ENCODE assay signal across 11 mouse cellular contexts in the genomic region with DNA sequence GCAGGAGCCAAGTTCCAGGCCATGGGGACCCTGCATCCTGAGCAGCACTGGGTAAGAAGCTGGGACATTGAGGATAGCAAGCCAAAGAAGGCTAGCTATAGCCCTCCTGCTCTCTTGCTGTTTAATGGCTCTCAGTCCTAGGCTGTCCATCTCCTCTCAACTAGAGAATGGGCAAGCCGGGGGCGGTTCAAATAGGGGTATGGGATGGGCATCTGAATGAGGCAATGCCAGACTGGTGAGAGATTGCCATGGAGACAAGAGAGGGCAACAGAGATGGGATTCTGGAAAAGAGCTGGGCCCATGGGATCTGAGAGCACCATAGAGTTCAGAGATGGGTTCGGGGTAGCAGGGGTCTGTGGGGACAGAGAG. TPM values are rescaled to one million over a fixed set of nuclear protein-coding genes. Genes with fewer than 3 reads are reported as not detected.
DNase-seq lines count a peak whose midpoint lies in the region; ATAC-seq and TF ChIP-seq lines count a peak whose summit lies in the region.
"Had no signal": no experiment of that assay in that cellular context is flagged by ENCODE, and none has a peak within 500 bp of the region (broad histone marks: within the 10 kb centered on the region; RNA-seq: fewer than 3 reads in every experiment).

No protein-coding gene starts in this region.

- peaks cover 26% of the 10 kb centered on the region for H3K36me3 ChIP-seq in heart, postnatal 0 days (replicated peaks; ENCODE audit: control insufficient read depth, insufficient read depth, low read length)
- H3K36me3 ChIP-seq in midbrain, embryonic 16.5 days (ENCODE audit: control insufficient read depth, insufficient read depth, low read length): peaks cover 7% of the 10 kb centered on the region; the same call in 1 of the 2 replicates
- H3K36me3 ChIP-seq in midbrain, embryonic 15.5 days (replicated peaks): peaks cover 16% of the 10 kb centered on the region; the same call in 1 of the 2 replicates
- H3K36me3 ChIP-seq in hindbrain, postnatal 0 days (ENCODE audit: insufficient read depth, low read length): peaks cover 25% of the 10 kb centered on the region
- H3K36me3 ChIP-seq in stomach, embryonic 16.5 days (ENCODE audit: control insufficient read depth, insufficient read depth, low read length): peaks cover 15% of the 10 kb centered on the region; the same call in 1 of the 2 replicates

- no peak overlapping the region for H3K4me3 ChIP-seq in heart, postnatal 0 days (ENCODE audit: low read depth, low read length)
- H3K4me3 ChIP-seq in midbrain, embryonic 16.5 days (ENCODE audit: low read depth, low read length): no peak overlapping the region
- H3K4me3 ChIP-seq in midbrain, embryonic 15.5 days: no peak overlapping the region
- H3K4me3 ChIP-seq in hindbrain, postnatal 0 days (ENCODE audit: low read length): no peak overlapping the region
- peak overlapping the region; percentile 20 for H3K4me3 ChIP-seq in stomach, embryonic 16.5 days (replicated peaks; ENCODE audit: low read length)

- ATAC-seq in heart, postnatal 0 days (ENCODE audit: insufficient read depth, low read depth): no peak
- ATAC-seq in midbrain, embryonic 16.5 days: no peak
- ATAC-seq in midbrain, embryonic 15.5 days (replicated peaks): no peak
- ATAC-seq in hindbrain, postnatal 0 days: 0 out of 2 replicates have a peak, but pooled peaks have one; percentile 18
- no peak for ATAC-seq in stomach, embryonic 16.5 days (ENCODE audit: insufficient read depth, low FRiP score)

- DNase-seq in heart, postnatal 0 days (ENCODE audit: low spot score): no peak
- no peak for DNase-seq in heart, adult 8-10 months (ENCODE audit: low spot score)
- DNase-seq in hindbrain, postnatal 0 days (ENCODE audit: low spot score): no peak
- DNase-seq in left cerebral cortex, adult 18-20 months (ENCODE audit: low spot score in 2 of 2): no peak
- DNase-seq in right cerebral cortex, postnatal 14 days: no peak
- DNase-seq: cerebellum, adult 8-10 months; liver; thymus, postnatal 4 days had no signal

- peaks cover 28% of the 10 kb centered on the region for H3K4me1 ChIP-seq in heart, postnatal 0 days (ENCODE audit: control insufficient read depth, insufficient read depth)
- H3K4me1 ChIP-seq in midbrain, embryonic 16.5 days (ENCODE audit: control insufficient read depth, insufficient read depth, low read length): peaks cover 12% of the 10 kb centered on the region
- H3K4me1 ChIP-seq in midbrain, embryonic 15.5 days: peaks cover 30% of the 10 kb centered on the region
- H3K4me1 ChIP-seq in hindbrain, postnatal 0 days (ENCODE audit: insufficient read depth, low read length): peaks cover 15% of the 10 kb centered on the region; the same call in 1 of the 2 replicates
- H3K4me1 ChIP-seq in stomach, embryonic 16.5 days (ENCODE audit: control insufficient read depth, insufficient read depth, low read length): peaks cover 60% of the 10 kb centered on the region

- no peak overlapping the region for H3K9ac ChIP-seq in heart, postnatal 0 days (replicated peaks; ENCODE audit: low read depth, low read length)
- H3K9ac ChIP-seq in midbrain, embryonic 16.5 days (ENCODE audit: low read depth, low read length): peak overlapping the region; percentile 18; the same call in 1 of the 2 replicates
- H3K9ac ChIP-seq in midbrain, embryonic 15.5 days: no peak overlapping the region
- H3K9ac ChIP-seq in hindbrain, postnatal 0 days (replicated peaks; ENCODE audit: low read length): no peak overlapping the region
- H3K9ac ChIP-seq in stomach, embryonic 16.5 days (ENCODE audit: low read length): peak overlapping the region; percentile 52

- H3K9me3 ChIP-seq in heart, postnatal 0 days (replicated peaks; ENCODE audit: control insufficient read depth, low read length): no peaks in the 10 kb centered on the region
- H3K9me3 ChIP-seq in midbrain, embryonic 16.5 days (replicated peaks; ENCODE audit: control insufficient read depth, low read length, poor library complexity, severe bottlenecking): no peaks in the 10 kb centered on the region
- no peaks in the 10 kb centered on the region for H3K9me3 ChIP-seq in midbrain, embryonic 15.5 days
- no peaks in the 10 kb centered on the region for H3K9me3 ChIP-seq in hindbrain, postnatal 0 days (ENCODE audit: low read length)
- H3K9me3 ChIP-seq in stomach, embryonic 16.5 days (replicated peaks; ENCODE audit: control insufficient read depth, low read length): no peaks in the 10 kb centered on the region

- H3K27ac ChIP-seq in heart, postnatal 0 days (ENCODE audit: low read depth): peak overlapping the region; percentile 56
- H3K27ac ChIP-seq in midbrain, embryonic 16.5 days (ENCODE audit: low read length): no peak overlapping the region
- no peak overlapping the region for H3K27ac ChIP-seq in midbrain, embryonic 15.5 days
- H3K27ac ChIP-seq in hindbrain, postnatal 0 days: 0 out of 2 replicates have a peak overlapping the region, but pooled peaks have one; percentile 12
- H3K27ac ChIP-seq in stomach, embryonic 16.5 days (ENCODE audit: low read length): peak overlapping the region; percentile 91

- TF ChIP-seq EP300 in heart, postnatal 0 days (IDR thresholded peaks at IDR 0.05; ENCODE audit: low read depth): no peak

- H3K27me3 ChIP-seq in heart, postnatal 0 days (ENCODE audit: control insufficient read depth, insufficient read depth, low read length): peaks cover 6% of the 10 kb centered on the region; the same call in 1 of the 2 replicates
- no peaks in the 10 kb centered on the region for H3K27me3 ChIP-seq in midbrain, embryonic 16.5 days (ENCODE audit: control insufficient read depth, insufficient read depth, low read depth, low read length)
- no peaks in the 10 kb centered on the region for H3K27me3 ChIP-seq in midbrain, embryonic 15.5 days (replicated peaks)
- H3K27me3 ChIP-seq in hindbrain, postnatal 0 days (ENCODE audit: insufficient read depth, low read length): no peaks in the 10 kb centered on the region
- H3K27me3 ChIP-seq in stomach, embryonic 16.5 days (ENCODE audit: control insufficient read depth, insufficient read depth, low read length): no peaks in the 10 kb centered on the region

- TF ChIP-seq CTCF in heart, postnatal 0 days (IDR thresholded peaks at IDR 0.05; ENCODE audit: low read depth): no peak
- no peak for TF ChIP-seq CTCF in hindbrain, postnatal 0 days (IDR thresholded peaks at IDR 0.05; ENCODE audit: low read depth)

- 93% methylated on average over 3 of the region's 3 CpGs for WGBS in heart, postnatal 0 days
- 83% methylated on average over 3 of the region's 3 CpGs for WGBS in midbrain, embryonic 16.5 days
- WGBS in midbrain, embryonic 15.5 days: 85% methylated on average over 3 of the region's 3 CpGs
- 77% methylated on average over 3 of the region's 3 CpGs for WGBS in hindbrain, postnatal 0 days
- WGBS in stomach, embryonic 16.5 days: 84% methylated on average over 3 of the region's 3 CpGs

- 0 out of 2 replicates have a peak overlapping the region, but pooled peaks have one; percentile 16 for H3K4me2 ChIP-seq in heart, postnatal 0 days (ENCODE audit: low read depth, low read length)
- H3K4me2 ChIP-seq in midbrain, embryonic 16.5 days (ENCODE audit: low read length): no peak overlapping the region
- H3K4me2 ChIP-seq in midbrain, embryonic 15.5 days: no peak overlapping the region
- H3K4me2 ChIP-seq in hindbrain, postnatal 0 days (ENCODE audit: low read depth, low read length): no peak overlapping the region
- H3K4me2 ChIP-seq in stomach, embryonic 16.5 days (ENCODE audit: low read depth, low read length): peak overlapping the region; percentile 61

RNA-seq across cellular contexts. Expression of a gene that starts 0.4 kb away (rescaled TPM):
- 0.15 TPM in 1 of 2 replicates, not detected in the other for total RNA-seq in heart, postnatal 0 days (2014; rRNA removed; ENCODE audit: low replicate concordance)
- 0.20 and 0.32 TPM in 2 replicates for polyA plus RNA-seq in heart, postnatal 0 days (2015; fragmentation: Nextera tagmentation; extraction: Ambion mirVana)
- total RNA-seq in heart, adult 8-10 months (2022): under 1 TPM; 0.17 to 0.57 (median 0.26) TPM
- 0.97 and 1.1 TPM in 2 replicates for polyA plus RNA-seq in midbrain, embryonic 16.5 days (2015; fragmentation: Nextera tagmentation; extraction: Ambion mirVana)
- polyA plus RNA-seq in midbrain, embryonic 15.5 days (2015; fragmentation: Nextera tagmentation; extraction: Ambion mirVana): 0.92 and 1.7 TPM in 2 replicates
- 2.6 and 4.7 TPM in 2 replicates for total RNA-seq in hindbrain, postnatal 0 days (2014; rRNA removed)
- polyA plus RNA-seq in hindbrain, postnatal 0 days (2015; fragmentation: Nextera tagmentation; extraction: Ambion mirVana): 0.40 and 0.49 TPM in 2 replicates
- 5.7 and 6.3 TPM in 2 replicates for polyA plus RNA-seq in stomach, embryonic 16.5 days (2015; fragmentation: Nextera tagmentation; extraction: Ambion mirVana)
- total RNA-seq in left cerebral cortex, adult 18-20 months (2021): 1 to 10 TPM; 1.2 to 1.6 TPM

RNA-seq across cellular contexts. Expression of a gene that starts 14.4 kb away (rescaled TPM):
- total RNA-seq in heart, postnatal 0 days (2014; rRNA removed; ENCODE audit: low replicate concordance): 82.2 and 82.6 TPM in 2 replicates
- 101 and 102 TPM in 2 replicates for polyA plus RNA-seq in heart, postnatal 0 days (2015; fragmentation: Nextera tagmentation; extraction: Ambion mirVana)
- 10 to 100 TPM; 21.4 to 25.1 (median 23.3) TPM for total RNA-seq in heart, adult 8-10 months (2022)
- 126 and 132 TPM in 2 replicates for polyA plus RNA-seq in midbrain, embryonic 16.5 days (2015; fragmentation: Nextera tagmentation; extraction: Ambion mirVana)
- 128 and 132 TPM in 2 replicates for polyA plus RNA-seq in midbrain, embryonic 15.5 days (2015; fragmentation: Nextera tagmentation; extraction: Ambion mirVana)
- 71.5 and 84.9 TPM in 2 replicates for total RNA-seq in hindbrain, postnatal 0 days (2014; rRNA removed)
- polyA plus RNA-seq in hindbrain, postnatal 0 days (2015; fragmentation: Nextera tagmentation; extraction: Ambion mirVana): 114 and 121 TPM in 2 replicates
- 190 TPM in 2 replicates for polyA plus RNA-seq in stomach, embryonic 16.5 days (2015; fragmentation: Nextera tagmentation; extraction: Ambion mirVana)
- total RNA-seq in left cerebral cortex, adult 18-20 months (2021): 10 to 100 TPM; 86.0 to 86.7 TPM

RNA-seq across cellular contexts. Expression of a gene that starts 32.1 kb away (rescaled TPM):
- total RNA-seq in heart, postnatal 0 days (2014; rRNA removed; ENCODE audit: low replicate concordance): 44.2 and 57.4 TPM in 2 replicates
- 13.0 and 14.2 TPM in 2 replicates for polyA plus RNA-seq in heart, postnatal 0 days (2015; fragmentation: Nextera tagmentation; extraction: Ambion mirVana)
- total RNA-seq in heart, adult 8-10 months (2022): 10 to 100 TPM; 44.0 to 47.6 (median 46.6) TPM
- 27.4 and 28.7 TPM in 2 replicates for polyA plus RNA-seq in midbrain, embryonic 16.5 days (2015; fragmentation: Nextera tagmentation; extraction: Ambion mirVana)
- polyA plus RNA-seq in midbrain, embryonic 15.5 days (2015; fragmentation: Nextera tagmentation; extraction: Ambion mirVana): 31.7 and 31.9 TPM in 2 replicates
- 54.7 and 65.6 TPM in 2 replicates for total RNA-seq in hindbrain, postnatal 0 days (2014; rRNA removed)
- polyA plus RNA-seq in hindbrain, postnatal 0 days (2015; fragmentation: Nextera tagmentation; extraction: Ambion mirVana): 18.2 and 21.8 TPM in 2 replicates
- 14.7 and 19.9 TPM in 2 replicates for polyA plus RNA-seq in stomach, embryonic 16.5 days (2015; fragmentation: Nextera tagmentation; extraction: Ambion mirVana)
- total RNA-seq in left cerebral cortex, adult 18-20 months (2021): 10 to 100 TPM; 53.9 to 65.2 TPM

RNA-seq across cellular contexts. Expression of a gene that starts 48.1 kb away (rescaled TPM):
- total RNA-seq in heart, postnatal 0 days (2014; rRNA removed; ENCODE audit: low replicate concordance): 92.5 and 95.7 TPM in 2 replicates
- 75.5 and 79.3 TPM in 2 replicates for polyA plus RNA-seq in heart, postnatal 0 days (2015; fragmentation: Nextera tagmentation; extraction: Ambion mirVana)
- total RNA-seq in heart, adult 8-10 months (2022): 10 to 100 TPM; 14.2 to 17.0 (median 15.4) TPM
- polyA plus RNA-seq in midbrain, embryonic 16.5 days (2015; fragmentation: Nextera tagmentation; extraction: Ambion mirVana): 92.4 and 105 TPM in 2 replicates
- polyA plus RNA-seq in midbrain, embryonic 15.5 days (2015; fragmentation: Nextera tagmentation; extraction: Ambion mirVana): 107 and 113 TPM in 2 replicates
- 36.2 and 44.6 TPM in 2 replicates for total RNA-seq in hindbrain, postnatal 0 days (2014; rRNA removed)
- polyA plus RNA-seq in hindbrain, postnatal 0 days (2015; fragmentation: Nextera tagmentation; extraction: Ambion mirVana): 72.3 and 75.9 TPM in 2 replicates
- 154 and 167 TPM in 2 replicates for polyA plus RNA-seq in stomach, embryonic 16.5 days (2015; fragmentation: Nextera tagmentation; extraction: Ambion mirVana)
- 10 to 100 TPM; 14.6 to 19.2 TPM for total RNA-seq in left cerebral cortex, adult 18-20 months (2021)

RNA-seq across cellular contexts. Expression of a gene that starts 58.9 kb away (rescaled TPM):
- total RNA-seq in heart, postnatal 0 days (2014; rRNA removed; ENCODE audit: low replicate concordance): 17.6 and 21.3 TPM in 2 replicates
- polyA plus RNA-seq in heart, postnatal 0 days (2015; fragmentation: Nextera tagmentation; extraction: Ambion mirVana): 23.3 and 26.7 TPM in 2 replicates
- total RNA-seq in heart, adult 8-10 months (2022): 10 to 100 TPM; 11.0 to 14.2 (median 12.6) TPM
- polyA plus RNA-seq in midbrain, embryonic 16.5 days (2015; fragmentation: Nextera tagmentation; extraction: Ambion mirVana): 60.2 and 60.8 TPM in 2 replicates
- 65.2 and 65.5 TPM in 2 replicates for polyA plus RNA-seq in midbrain, embryonic 15.5 days (2015; fragmentation: Nextera tagmentation; extraction: Ambion mirVana)
- 35.3 and 42.7 TPM in 2 replicates for total RNA-seq in hindbrain, postnatal 0 days (2014; rRNA removed)
- 60.1 and 65.0 TPM in 2 replicates for polyA plus RNA-seq in hindbrain, postnatal 0 days (2015; fragmentation: Nextera tagmentation; extraction: Ambion mirVana)
- 69.6 and 74.3 TPM in 2 replicates for polyA plus RNA-seq in stomach, embryonic 16.5 days (2015; fragmentation: Nextera tagmentation; extraction: Ambion mirVana)
- total RNA-seq in left cerebral cortex, adult 18-20 months (2021): 10 to 100 TPM; 61.3 to 66.7 TPM

Comparison
In these comparisons a context has a peak if more than half of its experiments do, and no peak if none do; other contexts are left out.
1. H3K9ac ChIP-seq: peak in midbrain, embryonic 16.5 days (single experiment) and stomach, embryonic 16.5 days (single experiment); none in heart, postnatal 0 days (single experiment), midbrain, embryonic 15.5 days (single experiment) and hindbrain, postnatal 0 days (single experiment).
2. H3K27ac ChIP-seq: peak in heart, postnatal 0 days (single experiment), hindbrain, postnatal 0 days (single experiment) and stomach, embryonic 16.5 days (single experiment); none in midbrain, embryonic 16.5 days (single experiment) and midbrain, embryonic 15.5 days (single experiment).
3. H3K4me2 ChIP-seq: peak in heart, postnatal 0 days (single experiment) and stomach, embryonic 16.5 days (single experiment); none in midbrain, embryonic 16.5 days (single experiment), midbrain, embryonic 15.5 days (single experiment) and hindbrain, postnatal 0 days (single experiment).